Mouse (Mus musculus) activated CD4-positive, CD25-positive, alpha-beta regulatory T cell, adult 4 months (primary cell): ENCODE results near the gene Tanc1. TPM values are rescaled to one million over a fixed set of nuclear protein-coding genes. Genes with fewer than 3 reads are reported as not detected.

Source experiments
- ATAC-seq: one replicate; pipeline ENCODE4 v1.8.0; 2017
- polyA plus RNA-seq, 2 experiments: library from polyadenylated mRNA; unstranded; fragments of 100-300 nt; shearing (Covaris generic); gene quantifications; one replicate each; pipeline ENCODE4 v1.2.1; 2017

Tanc1 gene
- polyA plus RNA-seq, 2 experiments from 2014 or later, result 7.2 to 8.7 TPM

DNA sequence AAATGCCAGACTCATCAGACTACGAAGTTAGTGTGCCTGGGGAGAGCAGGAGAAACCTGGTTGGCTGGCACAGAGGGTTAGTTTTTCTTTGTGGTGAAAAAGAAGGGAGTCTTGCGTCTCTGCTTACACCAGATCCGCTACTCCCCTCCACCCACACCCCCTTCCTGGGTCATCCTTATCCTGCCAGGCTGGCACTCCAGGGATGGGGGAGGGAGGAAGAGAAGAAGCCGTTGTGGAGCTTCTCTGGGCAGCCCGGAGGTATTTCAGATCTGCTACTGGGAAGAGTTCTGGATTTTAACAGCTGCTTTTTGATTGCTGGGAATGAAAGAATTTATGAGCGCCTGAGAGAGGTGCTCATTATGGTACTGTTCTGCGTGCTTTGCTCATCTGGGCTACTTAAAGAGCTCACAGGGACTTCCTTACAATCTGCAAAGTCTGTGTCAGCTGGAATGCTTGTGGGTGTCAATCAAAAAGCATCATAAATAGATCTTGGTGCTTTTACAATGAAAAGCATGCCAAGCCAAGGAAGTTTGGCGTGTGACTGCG, 1.7 kb downstream of the Tanc1 start:
- peak; percentile 11 for ATAC-seq

- no peak for ATAC-seq
Observed at GRCm38 (mm10) chr2:59616890-59617289, 5.0 kb downstream of the Tanc1 start.

DNA sequence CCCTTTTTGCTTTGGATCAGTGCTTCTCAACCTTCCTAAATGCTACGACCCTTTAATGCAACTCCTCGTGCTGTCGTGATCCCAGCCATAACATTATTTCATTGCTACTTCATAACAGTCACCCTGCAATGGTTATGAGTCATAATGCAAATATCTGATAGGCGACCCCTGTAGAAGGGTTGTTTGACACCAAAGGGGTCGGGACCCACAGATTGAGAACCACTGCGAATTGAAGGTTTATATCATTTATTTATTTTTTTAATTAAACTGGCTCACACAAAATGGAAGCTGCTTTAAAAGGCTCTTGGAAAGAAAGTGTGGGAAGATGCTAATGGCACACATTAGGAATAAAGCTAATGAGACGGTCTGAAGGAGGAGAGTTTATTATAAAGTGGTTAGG, 7.2 kb downstream of the Tanc1 start:
- ATAC-seq, result no peak

DNA sequence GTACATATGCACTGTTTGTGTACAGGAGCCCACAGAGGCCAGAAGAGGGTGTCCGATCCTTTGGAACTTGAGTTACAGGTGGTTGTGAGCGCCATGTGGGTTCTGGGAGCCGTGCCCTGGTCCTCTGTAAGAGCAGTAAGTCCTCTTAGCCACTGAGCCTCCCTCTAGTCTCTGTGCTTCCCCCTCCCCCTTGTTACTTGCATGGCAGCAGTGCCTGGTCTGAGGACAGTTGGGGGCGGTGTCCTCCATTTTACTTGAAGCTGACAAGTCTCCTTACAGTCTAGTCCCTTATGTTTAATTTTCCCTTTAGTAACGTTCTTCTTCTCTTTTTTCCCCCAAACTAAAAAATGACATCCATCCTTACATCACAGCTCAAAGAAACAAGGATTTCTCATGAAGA, 8.8 kb downstream of the Tanc1 start:
- no peak for ATAC-seq

DNA sequence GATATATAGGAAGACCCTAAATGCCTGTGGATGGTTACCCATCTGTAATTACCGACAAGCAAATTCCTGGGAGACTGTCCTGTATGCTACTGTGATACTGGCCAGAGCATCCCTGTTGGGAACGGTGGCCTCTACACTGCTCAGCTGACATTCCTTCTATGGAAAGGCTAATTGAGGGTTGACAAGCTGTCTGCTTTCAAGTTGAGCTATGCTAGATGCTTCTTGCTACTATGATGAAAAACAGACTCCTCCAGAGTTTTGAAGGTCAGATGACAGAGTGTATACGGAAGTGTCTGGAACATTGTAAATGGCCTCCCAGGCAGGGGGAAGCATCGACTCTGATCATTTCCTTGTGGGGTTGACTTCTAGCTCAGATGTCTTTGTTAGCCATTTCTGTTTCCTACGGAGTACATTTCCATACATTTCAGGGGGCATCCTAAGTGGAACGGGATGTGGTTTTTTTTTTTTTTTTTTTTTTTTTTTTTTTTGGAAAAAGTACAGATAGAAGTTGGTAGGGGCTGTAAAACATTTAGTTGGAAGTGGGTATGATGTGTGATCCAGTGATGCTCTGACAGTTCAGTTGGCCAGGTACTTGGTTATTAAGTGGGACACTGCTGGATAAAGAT, 10.8 kb downstream of the Tanc1 start:
- no peak for ATAC-seq

- ATAC-seq, result no peak
Observed at GRCm38 (mm10) chr2:59623858-59624257, 12.0 kb downstream of the Tanc1 start.

- no peak for ATAC-seq
Observed at GRCm38 (mm10) chr2:59625416-59625815, 13.6 kb downstream of the Tanc1 start.

DNA sequence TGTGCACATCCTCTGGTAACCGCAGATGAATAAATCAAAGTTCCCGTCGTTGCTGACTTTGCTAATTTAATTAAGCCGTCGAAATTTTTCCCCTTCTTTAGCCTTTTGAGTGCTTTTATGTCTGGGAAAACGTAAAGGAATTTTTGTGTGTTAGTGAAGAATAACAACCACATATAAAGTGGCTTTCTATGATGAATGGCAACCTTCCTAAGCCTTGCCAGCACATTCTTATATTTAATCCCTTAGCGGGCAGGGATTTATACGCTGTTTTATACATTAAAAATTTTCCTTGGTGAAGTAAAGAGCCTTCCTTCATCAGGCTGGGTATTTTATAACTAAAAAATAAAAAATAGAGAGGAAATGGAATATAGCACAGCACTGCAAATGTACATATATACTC, 14.1 kb downstream of the Tanc1 start:
- ATAC-seq, result no peak

DNA sequence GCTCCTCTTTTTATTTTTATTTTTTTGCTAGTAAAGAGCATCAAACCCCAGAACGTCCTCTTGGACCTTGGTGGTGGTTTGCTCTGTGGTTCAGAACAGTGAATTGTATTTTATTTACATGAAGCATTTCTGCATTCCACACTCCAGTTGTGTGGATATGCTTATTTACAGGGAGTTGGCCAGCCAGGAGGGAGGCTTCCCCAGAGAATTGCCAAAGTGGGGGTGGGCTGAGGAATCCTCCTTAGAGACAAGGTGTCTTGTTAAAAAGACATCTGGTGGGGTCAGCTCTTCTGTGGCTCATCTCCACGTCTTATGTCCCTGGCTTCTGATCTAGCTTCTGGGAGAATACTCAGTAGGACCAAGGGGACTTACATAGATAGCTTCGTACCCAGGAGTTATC, 14.6 kb downstream of the Tanc1 start:
- no peak for ATAC-seq

DNA sequence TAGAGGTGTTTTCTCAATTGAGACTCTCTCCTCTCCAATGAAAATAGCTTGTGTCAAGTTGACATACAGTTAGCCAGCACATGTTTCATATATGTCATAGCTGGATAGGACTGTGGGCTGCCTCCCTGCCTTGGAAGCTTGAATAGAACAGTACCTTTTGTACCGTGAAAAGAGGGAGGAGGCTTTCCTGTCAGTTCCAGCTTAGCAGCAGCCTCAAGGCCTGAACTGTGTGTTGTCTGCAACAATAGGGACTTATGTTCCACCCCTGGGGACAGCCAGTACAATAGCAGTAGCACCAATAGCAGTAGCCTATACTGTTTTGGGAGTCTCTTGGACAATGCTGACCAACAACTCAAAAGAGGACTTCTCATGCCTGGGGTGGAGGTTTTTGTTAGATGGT, 15.7 kb downstream of the Tanc1 start:
- no peak for ATAC-seq

GRCm38 (mm10) chr2:59628057-59628901, 16.4 kb downstream of the Tanc1 start:
- no peak for ATAC-seq

GRCm38 (mm10) chr2:59629829-59630228, 18.0 kb downstream of the Tanc1 start:
- ATAC-seq, result peak; percentile 64

DNA sequence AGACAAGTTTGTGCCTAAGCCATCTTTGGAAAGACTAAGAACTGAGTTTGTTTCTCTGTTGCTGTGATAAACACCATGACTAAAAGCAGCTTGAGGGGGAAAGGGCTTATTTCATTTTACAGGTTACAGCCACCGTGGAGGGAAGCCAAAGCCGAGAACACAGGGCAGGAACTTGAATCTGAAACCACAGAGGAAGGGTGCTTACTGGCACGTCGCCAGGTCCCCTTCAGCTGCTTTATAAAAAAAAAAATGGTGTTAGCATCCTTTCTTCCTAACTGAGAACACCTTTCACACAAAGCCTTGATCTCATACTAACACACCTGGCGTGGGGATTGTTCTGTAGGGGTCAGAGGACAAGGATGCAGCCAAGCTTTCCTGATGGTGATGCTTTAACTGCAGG, 19.6 kb downstream of the Tanc1 start:
- ATAC-seq, result peak; percentile 80

- no peak for ATAC-seq
Observed at GRCm38 (mm10) chr2:59633761-59634430, 22.1 kb downstream of the Tanc1 start.

GRCm38 (mm10) chr2:59637040-59637785, 25.4 kb downstream of the Tanc1 start:
- no peak for ATAC-seq

GRCm38 (mm10) chr2:59642722-59643121, 30.9 kb downstream of the Tanc1 start:
- ATAC-seq, result no peak

GRCm38 (mm10) chr2:59644816-59645215, 33.0 kb downstream of the Tanc1 start:
- no peak for ATAC-seq

GRCm38 (mm10) chr2:59645515-59645914, 33.7 kb downstream of the Tanc1 start:
- no peak for ATAC-seq

GRCm38 (mm10) chr2:59646740-59647390, 35.0 kb downstream of the Tanc1 start:
- peak; percentile 81 for ATAC-seq

- ATAC-seq, result no peak
Observed at GRCm38 (mm10) chr2:59648444-59648843, 36.6 kb downstream of the Tanc1 start.

DNA sequence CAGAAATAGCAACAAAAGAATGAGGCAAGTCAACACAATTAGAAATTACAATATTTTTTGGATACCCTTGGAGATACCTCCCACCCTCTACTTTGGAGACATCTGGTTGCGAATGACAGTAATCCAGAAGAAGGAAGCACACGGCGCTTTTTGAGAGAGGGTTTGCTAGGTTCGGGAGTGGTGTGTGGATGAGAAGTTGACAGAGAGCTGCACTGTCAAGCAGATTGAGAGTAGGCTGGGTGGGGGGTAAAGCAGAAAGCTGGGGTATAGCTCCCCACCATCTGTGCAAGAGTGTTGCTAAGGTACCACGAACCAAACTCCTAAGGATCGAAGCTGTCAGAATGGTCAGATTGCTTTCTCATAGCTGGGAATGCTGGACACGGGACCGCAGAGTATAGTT, 40.0 kb downstream of the Tanc1 start:
- no peak for ATAC-seq

GRCm38 (mm10) chr2:59652702-59653101, 40.9 kb downstream of the Tanc1 start:
- ATAC-seq, result no peak
